Mouse (Mus musculus) liver, postnatal 0 days (tissue): ENCODE data around the gene 1810037I17Rik. TPM values are rescaled to one million over a fixed set of nuclear protein-coding genes. Genes with fewer than 3 reads are reported as not detected.

Experiments
- ATAC-seq: fragments of 200-750 bp; cut with Nextera tagmentation; 2 replicates; pipeline ENCODE4 v1.8.0; 2017; ENCODE audit warnings: mild to moderate bottlenecking, moderate library complexity
- DNase-seq: peaks from one replicate; pipeline ENCODE4 v3.0.0-alpha.2; 2016
- H3K27ac ChIP-seq: fragments of 300-500 bp; sonication (generic); 2 replicates; pipeline ENCODE4 v1.5.1; 2014; ENCODE audit warnings: antibody characterized with exemption, moderate library complexity, mild to moderate bottlenecking, low read depth
- H3K27me3 ChIP-seq: fragments of 300-500 bp; sonication (generic); 2 replicates; pipeline ENCODE4 v1.6.1; 2014; ENCODE audit warnings: low read length, control low read depth, mixed read lengths; ENCODE audit not compliant: insufficient read depth
- H3K36me3 ChIP-seq: fragments of 300-500 bp; sonication (generic); replicated peaks from 2 replicates; pipeline ENCODE4 v1.6.1; 2014; ENCODE audit warnings: mild to moderate bottlenecking, control low read depth, low read length, moderate library complexity, mixed read lengths; ENCODE audit not compliant: insufficient read depth
- H3K4me1 ChIP-seq: fragments of 300-500 bp; sonication (generic); 2 replicates; pipeline ENCODE4 v1.6.1; 2014; ENCODE audit warnings: antibody characterized with exemption, mild to moderate bottlenecking, control low read depth; ENCODE audit not compliant: insufficient read depth
- H3K4me2 ChIP-seq: fragments of 300-500 bp; sonication (generic); 2 replicates; pipeline ENCODE4 v1.6.1; 2014; ENCODE audit warnings: low read depth, mild to moderate bottlenecking, low read length, moderate library complexity, mixed read lengths
- H3K4me3 ChIP-seq: fragments of 300-500 bp; sonication (generic); 2 replicates; pipeline ENCODE4 v1.5.1; 2014; ENCODE audit warnings: low read depth, low read length
- H3K9ac ChIP-seq: fragments of 300-500 bp; sonication (generic); replicated peaks from 2 replicates; pipeline ENCODE4 v1.6.1; 2014; ENCODE audit warnings: mild to moderate bottlenecking, moderate library complexity
- H3K9me3 ChIP-seq: fragments of 300-500 bp; sonication (generic); 2 replicates; pipeline ENCODE4 v1.6.1; 2016; ENCODE audit warnings: mild to moderate bottlenecking, control low read depth, low read length, mixed read lengths
- CTCF ChIP-seq: sonication (generic); IDR thresholded peaks from 2 replicates; pipeline ENCODE4 v1.5.1; 2016; ENCODE audit warnings: antibody characterized with exemption, low read depth
- EP300 ChIP-seq: IDR thresholded peaks from 2 replicates; pipeline ENCODE4 v1.6.1; 2016; ENCODE audit warnings: antibody characterized with exemption, low read depth, mild to moderate bottlenecking
- WGBS: fragments of 180-500 bp; shearing (Covaris S2); extraction: QIAGEN DNeasy Blood & Tissue Kit; methylation state at CpG from one replicate; pipeline ENCODE4 v1.1.7; 2014; ENCODE audit not compliant: insufficient replicate concordance; 5-methylcytosine and 5-hydroxymethylcytosine counted together
- polyA plus RNA-seq: library from polyadenylated mRNA; unstranded; fragments of >200 nt; fragmentation: Nextera tagmentation; extraction: Ambion mirVana; gene quantifications from 2 replicates; pipeline ENCODE4 v1.2.1, GENCODE M21; 2015

1810037I17Rik gene
- polyA plus RNA-seq, 1 experiment from 2014 or later, result 75.1 TPM

DNA sequence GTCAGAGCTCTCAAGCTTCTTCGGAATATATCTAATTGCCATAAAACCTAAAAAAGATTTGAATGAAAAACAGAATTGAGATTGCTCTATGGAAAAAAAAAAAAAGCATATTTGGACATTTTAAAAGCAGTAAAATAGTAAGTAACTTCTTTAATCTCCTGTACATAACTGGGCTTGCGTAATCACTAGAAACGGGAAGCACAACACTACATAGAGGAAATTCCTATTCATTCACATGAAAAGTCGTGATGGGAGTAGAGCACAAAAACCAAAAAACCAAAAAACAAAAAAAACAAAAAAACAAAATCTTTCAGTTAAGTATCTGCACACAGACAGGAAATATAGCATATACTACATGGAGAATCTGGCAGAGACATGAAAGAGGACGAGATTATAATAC is 40.3 kb downstream of the 1810037I17Rik start:
- H3K9me3 ChIP-seq, result no peaks in the 10 kb centered on the region
- H3K4me2 ChIP-seq, result no peak overlapping the region
- H3K4me1 ChIP-seq, result no peaks in the 10 kb centered on the region
- ATAC-seq (no peak), DNase-seq (no peak)
- no peak overlapping the region for H3K27ac ChIP-seq
- no peak overlapping the region for H3K9ac ChIP-seq
- WGBS, result 52% methylated on average over 5 of the region's 5 CpGs
- H3K27me3 ChIP-seq, result no peaks in the 10 kb centered on the region
- H3K4me3 ChIP-seq, result no peak overlapping the region
- TF ChIP-seq EP300 (no peak), CTCF (no peak)
- H3K36me3 ChIP-seq, result peaks cover 6% of the 10 kb centered on the region; the same call in 1 of the 2 replicates

DNA sequence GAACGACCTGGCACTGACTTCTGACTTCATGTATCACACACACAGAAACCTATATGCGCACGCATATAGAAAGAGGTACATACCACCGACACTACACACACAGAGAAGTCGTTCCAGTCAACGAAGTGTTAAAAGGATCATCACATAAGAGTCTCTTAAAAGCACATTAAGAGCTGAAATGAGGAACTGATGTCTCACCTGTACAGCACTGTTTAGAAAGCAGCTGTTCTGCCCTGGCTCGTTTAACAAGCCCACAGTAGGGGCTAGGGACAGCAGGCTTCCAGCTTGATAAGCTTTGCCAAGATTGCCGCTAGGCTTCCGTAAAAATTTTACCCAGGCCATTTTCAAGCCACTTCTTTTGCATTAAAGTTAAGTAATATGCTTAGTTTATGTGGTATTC is 44.4 kb downstream of the 1810037I17Rik start:
- no peak overlapping the region for H3K27ac ChIP-seq
- 88% methylated on average over 9 of the region's 9 CpGs for WGBS
- peaks cover 3% of the 10 kb centered on the region; the same call in 1 of the 2 replicates for H3K36me3 ChIP-seq
- no peaks in the 10 kb centered on the region for H3K9me3 ChIP-seq
- H3K9ac ChIP-seq, result no peak overlapping the region
- no peaks in the 10 kb centered on the region for H3K27me3 ChIP-seq
- no peak overlapping the region for H3K4me3 ChIP-seq
- no peak for TF ChIP-seq EP300
- H3K4me1 ChIP-seq, result no peaks in the 10 kb centered on the region
- no peak overlapping the region for H3K4me2 ChIP-seq
- DNase-seq (no peak), ATAC-seq (no peak)

DNA sequence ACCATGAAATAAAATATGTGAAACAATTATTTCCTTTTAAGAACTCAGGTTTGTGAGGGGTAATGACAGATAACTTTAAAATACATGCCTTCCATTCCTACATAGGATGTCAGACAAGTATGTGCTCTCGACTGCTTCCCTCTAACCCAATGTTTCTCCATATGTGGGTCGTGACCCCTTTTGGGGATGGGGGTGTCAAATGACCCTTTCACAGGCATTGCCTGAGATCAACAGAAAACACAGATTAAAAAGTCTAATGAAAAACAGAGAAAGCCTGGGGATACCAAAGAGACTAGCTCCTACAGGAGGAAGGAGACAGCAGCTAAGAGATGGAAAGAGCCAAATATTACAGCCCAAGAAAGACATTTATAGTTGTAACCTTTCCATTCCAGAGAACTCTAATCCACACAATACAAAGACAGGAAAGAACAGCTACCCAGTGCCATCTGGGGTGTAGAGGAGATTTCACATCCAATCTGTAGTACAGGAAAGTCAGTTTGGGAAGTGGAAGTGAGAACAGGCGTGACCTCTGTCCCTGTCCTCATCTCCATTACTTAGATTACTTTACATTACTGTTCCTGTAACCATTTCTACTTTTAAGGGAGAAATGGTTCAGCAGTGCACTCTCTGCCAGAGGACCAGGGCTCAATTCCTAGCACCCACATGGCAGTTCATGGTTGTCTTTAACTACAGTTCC is 48.3 kb downstream of the 1810037I17Rik start:
- 77% methylated on average over 3 of the region's 3 CpGs for WGBS
- Histone ChIP-seq H3K9ac (no peak overlapping the region), H3K9me3 (no peaks in the 10 kb centered on the region), H3K4me2 (no peak overlapping the region), H3K27ac (no peak overlapping the region), H3K4me3 (no peak overlapping the region), H3K36me3 (peaks cover 3% of the 10 kb centered on the region; the same call in 1 of the 2 replicates), H3K27me3 (no peaks in the 10 kb centered on the region), H3K4me1 (no peaks in the 10 kb centered on the region)
- no peak for ATAC-seq
- no peak for DNase-seq
- no peak for TF ChIP-seq EP300
- no peak for TF ChIP-seq CTCF

DNA sequence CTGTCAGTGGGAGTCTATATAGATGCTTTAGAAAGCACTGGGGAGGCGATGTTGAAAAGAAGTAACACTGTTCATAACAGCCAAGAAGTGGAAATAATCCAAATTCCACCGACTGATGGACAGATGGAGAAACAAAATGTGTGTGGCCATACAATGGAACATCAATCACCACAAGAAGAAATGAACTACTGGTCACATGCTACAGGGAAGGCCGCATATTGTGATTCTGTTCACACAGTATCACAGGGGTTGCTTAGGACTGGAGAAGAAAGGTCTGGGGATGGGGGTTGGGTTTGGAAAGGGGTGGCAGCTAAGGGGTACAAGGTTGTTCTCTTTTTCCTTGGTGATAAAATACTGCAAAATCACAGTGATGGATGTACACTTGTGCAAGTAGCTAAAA is 50.8 kb downstream of the 1810037I17Rik start:
- no peaks in the 10 kb centered on the region for H3K9me3 ChIP-seq
- no peaks in the 10 kb centered on the region for H3K27me3 ChIP-seq
- no peak for ATAC-seq
- H3K9ac ChIP-seq, result no peak overlapping the region
- no peak for DNase-seq
- no peaks in the 10 kb centered on the region for H3K4me1 ChIP-seq
- WGBS, result 79% methylated on average over 3 of the region's 3 CpGs
- H3K27ac ChIP-seq, result no peak overlapping the region
- H3K4me2 ChIP-seq, result no peak overlapping the region
- no peak overlapping the region for H3K4me3 ChIP-seq
- TF ChIP-seq CTCF, result no peak
- no peak for TF ChIP-seq EP300
- H3K36me3 ChIP-seq, result no peaks in the 10 kb centered on the region

DNA sequence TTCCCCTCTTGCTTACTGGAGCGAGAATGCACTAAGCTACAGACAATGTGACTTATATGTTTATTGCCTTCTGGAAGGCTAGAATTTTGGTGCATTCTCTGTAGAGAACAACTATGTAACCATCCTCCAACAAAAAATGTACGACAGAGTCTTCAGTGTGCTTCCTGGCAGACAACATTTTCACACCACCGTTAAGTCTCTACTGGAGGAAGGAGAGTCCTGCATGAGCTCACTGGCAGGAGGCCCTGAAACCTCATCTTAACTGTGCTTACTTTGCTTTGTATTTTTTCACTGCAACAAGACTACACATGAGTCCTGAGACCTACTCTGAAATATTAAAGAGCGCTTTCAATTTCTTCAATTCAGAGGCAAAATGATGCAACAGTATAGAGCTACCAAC is 51.4 kb downstream of the 1810037I17Rik start:
- TF ChIP-seq EP300 (no peak), CTCF (no peak)
- H3K27me3 ChIP-seq, result no peaks in the 10 kb centered on the region
- 66% methylated on average over 4 of the region's 4 CpGs for WGBS
- no peaks in the 10 kb centered on the region for H3K36me3 ChIP-seq
- H3K27ac ChIP-seq, result no peak overlapping the region
- ATAC-seq (no peak), DNase-seq (no peak)
- H3K4me3 ChIP-seq, result no peak overlapping the region
- H3K9me3 ChIP-seq, result no peaks in the 10 kb centered on the region
- no peaks in the 10 kb centered on the region for H3K4me1 ChIP-seq
- H3K9ac ChIP-seq, result no peak overlapping the region
- H3K4me2 ChIP-seq, result no peak overlapping the region

Other genes starting within 250 kb of the 1810037I17Rik start
- gene Pde5a, start 195.3 kb upstream of the 1810037I17Rik start, polyA plus RNA-seq, result 1.5 TPM in 2 replicates
- gene Fabp2, start 29.1 kb upstream of the 1810037I17Rik start, polyA plus RNA-seq, result 42.2 and 48.3 TPM in 2 replicates
- not detected in 2 replicates for gene Gm10959, start 4.8 kb upstream of the 1810037I17Rik start, polyA plus RNA-seq
- gene Usp53, start 60.3 kb downstream of the 1810037I17Rik start, polyA plus RNA-seq, result 2.1 and 3.3 TPM in 2 replicates
- gene Myoz2, start 110.8 kb downstream of the 1810037I17Rik start, polyA plus RNA-seq, result 0.18 and 4.4 TPM in 2 replicates